Mouse (Mus musculus) spleen, embryonic (tissue): ENCODE results near the gene Ankrd65.
"Not testable (repeated sequence)": the region's sequence is repeated elsewhere in the genome, so short reads cannot be mapped to it uniquely, and the experiment has no call there.

ENCODE experiments used
- CTCF ChIA-PET: fragments of 350-600 bp; sonication (Branson Sonifier 250); formaldehyde crosslinking; loops from one replicate; lab custom pipeline; 2022; lab: Charles Lee

Gene Ankrd65

DNA sequence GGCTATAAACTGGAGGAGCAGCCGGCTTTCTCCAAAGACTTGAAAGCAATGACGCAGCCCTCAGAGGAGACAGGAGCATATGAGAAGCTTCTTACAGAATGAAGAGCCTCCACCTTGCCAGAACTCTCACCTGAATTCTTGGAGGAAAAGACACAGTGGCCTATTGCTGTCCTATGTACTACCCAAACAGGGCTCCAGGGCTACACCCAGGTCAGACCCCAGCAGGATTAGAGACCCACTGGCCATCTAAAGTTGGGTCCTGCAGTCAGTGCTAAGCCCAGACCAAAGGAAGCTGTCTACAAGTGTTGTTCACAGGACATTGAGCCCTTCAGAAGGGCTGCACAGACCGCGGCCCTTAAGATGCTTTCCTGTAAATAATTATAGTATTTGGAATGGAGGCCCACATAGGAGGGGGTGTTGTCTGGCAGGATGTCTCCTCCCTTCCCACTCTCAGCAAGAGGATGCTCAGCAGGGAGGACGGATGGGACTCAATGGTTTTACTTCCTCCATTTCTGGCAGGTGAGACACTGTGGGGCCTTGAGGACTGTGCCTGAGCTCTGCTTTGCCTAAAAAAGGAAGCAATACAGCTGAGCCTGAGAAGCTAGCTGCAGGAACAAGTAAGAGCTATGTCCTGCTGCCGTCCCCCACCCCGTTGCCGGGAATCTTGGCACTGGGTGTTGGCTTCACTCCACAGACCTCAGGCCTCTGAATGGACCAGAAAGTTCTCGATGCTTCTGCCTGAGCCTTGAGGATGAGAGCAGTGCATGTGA, 15.1 kb upstream of the Ankrd65 start:
- CTCF ChIA-PET = interaction anchor here (0.6 kb wide), 2 partner anchors 9 kb away, joined by 3 read pairs; no protein-coding TSS in a partner anchor

DNA sequence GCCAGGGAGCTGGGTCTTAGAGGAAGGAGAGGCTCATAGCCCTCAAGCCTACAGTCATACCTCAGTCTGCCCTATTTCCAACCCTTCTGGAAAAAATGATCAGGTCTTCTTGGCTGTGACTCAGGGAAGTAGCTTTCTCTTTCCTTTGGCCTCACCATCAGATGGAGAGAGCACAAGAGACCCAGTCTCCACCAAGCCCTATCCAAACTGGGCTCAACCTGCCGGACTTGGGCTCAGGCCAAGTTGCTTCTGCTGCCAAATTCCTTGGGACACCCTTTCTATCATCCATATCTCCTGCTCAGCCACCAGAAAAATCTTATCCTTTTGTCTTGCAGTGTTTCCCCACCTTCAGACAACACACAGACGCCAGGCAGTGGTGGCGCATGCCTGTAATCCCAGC, 14.4 kb upstream of the Ankrd65 start:
- CTCF ChIA-PET = interaction anchor here (0.6 kb wide), 1 partner anchor 9 kb away, joined by 3 read pairs; no protein-coding TSS in a partner anchor

DNA sequence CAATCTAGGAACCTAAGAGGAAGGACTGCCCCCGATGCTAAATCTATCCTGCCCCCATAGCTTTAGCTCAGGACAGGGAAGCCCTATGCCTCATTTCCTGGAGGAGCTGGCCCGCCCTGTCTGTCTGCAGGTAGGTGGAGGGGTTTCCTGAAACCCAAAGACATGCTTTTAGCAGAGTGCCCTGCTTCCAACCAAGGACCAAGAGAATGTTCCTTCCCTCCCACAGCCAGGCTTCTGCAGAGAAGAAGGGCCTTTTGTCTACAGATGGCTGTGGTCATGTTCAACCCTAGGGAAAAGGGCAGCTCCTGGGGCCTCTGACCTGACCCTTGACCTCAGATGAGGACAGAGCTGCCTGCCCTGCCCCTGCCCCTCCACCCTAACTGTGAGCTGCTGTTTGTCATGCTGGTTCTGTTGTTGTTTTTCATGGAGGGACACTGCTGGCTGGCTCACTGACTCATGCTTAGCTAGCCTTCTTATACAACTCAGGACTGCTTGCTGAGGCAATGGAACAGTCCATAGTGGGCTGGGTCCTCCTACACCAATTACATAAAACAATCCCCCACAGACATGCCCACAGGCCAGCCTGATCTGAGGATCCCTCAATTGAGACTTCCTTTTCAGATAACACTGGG, 13.4 kb upstream of the Ankrd65 start:
- CTCF ChIA-PET = interaction anchor here (0.6 kb wide), 1 partner anchor 26 kb away, joined by 10 read pairs; the partner anchor contains the start of gene Mrpl20

DNA sequence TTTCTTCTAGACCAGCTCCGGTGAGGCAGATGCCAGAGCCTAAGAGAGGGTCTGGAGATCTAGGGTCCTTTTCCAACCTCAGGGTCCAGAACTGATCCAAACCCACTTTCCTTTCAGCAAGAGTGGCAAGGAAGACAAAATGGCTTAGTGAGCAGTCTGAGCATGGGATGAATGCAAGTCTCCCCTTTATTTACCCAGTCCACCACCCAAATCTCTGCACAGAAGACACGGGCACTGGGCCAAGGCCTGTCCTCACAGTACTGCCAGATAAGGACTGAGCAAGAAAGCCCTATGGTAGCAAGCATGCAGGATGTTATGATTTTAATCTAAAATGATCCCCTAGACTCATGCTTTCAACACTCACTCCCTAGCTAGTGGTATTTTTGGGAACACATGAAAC, 12.4 kb upstream of the Ankrd65 start:
- CTCF ChIA-PET = no interaction called here

DNA sequence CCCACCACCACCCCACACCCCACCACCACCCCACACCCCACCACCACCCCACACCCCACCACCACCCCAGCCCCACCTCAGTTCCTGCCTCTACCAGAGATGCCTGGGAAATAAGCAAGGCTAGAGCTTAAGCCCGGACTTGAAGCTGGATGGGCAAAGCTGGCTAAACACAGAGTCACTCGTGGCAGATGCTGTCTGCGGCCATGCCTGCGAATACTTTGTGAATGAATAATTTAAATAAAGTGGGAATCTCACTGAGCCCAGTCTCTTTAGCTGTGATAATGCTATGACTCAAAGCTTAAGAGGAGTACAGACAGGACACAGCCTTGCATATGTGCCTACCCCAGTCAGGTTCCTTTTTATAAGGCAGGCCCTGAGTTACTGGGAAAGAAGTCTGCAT, 10.7 kb upstream of the Ankrd65 start:
- CTCF ChIA-PET = no interaction called here

DNA sequence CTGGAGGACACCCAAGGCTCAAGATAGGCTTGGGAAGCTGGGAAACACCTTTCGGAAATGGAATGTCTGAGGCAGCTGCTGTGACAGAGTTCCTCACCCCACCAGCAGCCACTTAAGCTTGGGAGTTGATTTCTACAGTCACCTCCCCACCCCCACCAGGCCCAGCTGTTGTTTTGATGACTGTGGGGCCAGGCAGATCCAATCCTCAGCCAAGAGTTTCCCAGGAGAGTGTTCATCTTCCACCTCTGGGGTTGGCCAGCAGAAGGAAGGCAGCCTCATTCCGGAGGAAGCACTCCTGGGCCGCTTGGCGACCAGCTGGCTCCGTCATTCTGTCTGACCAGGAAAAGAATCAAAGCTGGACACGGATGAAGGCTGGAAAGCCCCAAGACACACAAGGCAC, 9.3 kb upstream of the Ankrd65 start:
- CTCF ChIA-PET = no interaction called here

DNA sequence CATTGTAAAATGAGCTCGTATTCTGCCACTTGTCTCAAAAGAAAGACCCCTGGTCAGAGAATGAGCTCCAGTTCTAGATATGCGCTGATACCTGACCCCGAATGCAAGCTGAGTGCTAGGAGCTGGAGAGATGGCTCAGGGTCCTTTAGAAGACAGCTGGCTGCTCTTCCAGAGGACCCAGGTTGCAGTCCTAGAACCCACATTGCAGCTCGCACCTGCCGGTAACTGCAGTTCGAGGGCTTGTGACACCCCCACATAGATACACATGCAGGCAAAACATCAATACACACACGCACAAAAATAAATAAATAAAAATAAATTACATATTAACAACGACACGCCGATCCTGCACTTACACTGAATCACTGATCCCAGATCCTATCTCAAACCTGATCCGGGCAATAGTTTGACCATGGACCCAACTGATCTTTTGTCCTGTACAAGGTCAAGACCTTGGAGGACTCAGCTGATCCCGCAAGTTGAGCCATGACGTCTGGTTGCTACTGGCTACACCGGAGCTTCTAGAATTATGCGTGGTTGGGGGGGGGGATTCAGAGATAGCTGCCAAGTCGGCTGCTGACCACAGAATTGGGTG, 6.7 kb upstream of the Ankrd65 start:
- CTCF ChIA-PET = interaction anchor here (0.6 to 0.7 kb wide), 2 partner anchors 9 to 113 kb away, joined by 3 to 4 read pairs; partner anchors contain the start of gene Vwa1

DNA sequence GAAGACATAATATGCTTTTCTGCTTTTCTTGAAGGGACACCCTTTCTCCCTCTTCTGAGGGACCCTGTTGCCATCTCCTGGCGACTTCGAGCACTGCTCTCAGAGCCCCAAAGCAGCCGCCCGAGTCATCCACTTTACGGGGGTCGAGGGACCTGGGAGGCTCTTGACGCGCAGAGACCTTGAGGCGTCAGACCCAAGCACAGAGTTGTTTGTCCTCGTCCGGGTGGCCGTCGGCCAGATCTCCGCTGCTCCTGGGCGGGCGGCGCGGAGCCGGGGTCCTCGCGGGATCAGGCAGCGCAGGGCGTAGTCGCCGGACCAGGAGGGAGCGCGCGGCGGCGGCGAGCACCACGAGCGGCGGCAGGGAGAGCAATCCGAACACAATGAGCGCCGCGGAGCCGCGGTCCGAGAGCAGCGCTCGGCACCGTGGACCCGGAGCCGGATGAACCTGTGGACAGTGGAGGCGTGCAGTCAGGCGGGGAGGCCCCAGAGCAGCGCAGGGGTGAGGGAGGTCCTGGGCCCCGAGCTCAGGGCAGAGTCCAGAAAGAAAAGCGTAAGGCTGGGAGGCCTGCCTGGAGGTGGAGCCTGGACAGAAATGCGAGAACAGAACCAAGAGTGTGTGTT, 6.0 kb upstream of the Ankrd65 start:
- CTCF ChIA-PET = interaction anchor here (0.6 to 1.1 kb wide), 3 partner anchors 10 to 114 kb away, joined by 3 to 4 read pairs (median 3); partner anchors contain the start of gene Vwa1

DNA sequence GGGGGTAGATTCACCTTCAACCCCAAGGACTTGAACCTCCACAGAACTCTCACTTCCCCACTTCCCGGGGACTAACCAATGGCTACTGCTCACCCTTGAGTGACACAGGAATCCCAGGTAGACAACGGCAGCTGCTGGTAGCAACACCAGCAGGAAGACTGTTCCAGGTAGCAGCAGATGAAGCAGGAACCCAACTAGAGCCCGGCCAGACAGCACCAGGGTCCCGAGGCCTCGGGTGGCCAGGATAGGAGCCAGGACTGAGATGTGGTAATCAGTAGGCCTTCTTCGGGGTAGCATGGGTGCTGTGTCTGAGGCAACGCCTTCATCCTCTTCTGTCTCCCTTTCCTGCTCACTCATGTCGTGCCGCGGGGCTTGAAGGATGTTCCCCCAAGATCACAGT, 5.0 kb upstream of the Ankrd65 start:
- CTCF ChIA-PET = interaction anchor here (0.6 to 1.1 kb wide), 2 partner anchors 62 to 140 kb away, joined by 3 to 9 read pairs; partner anchors contain the start of gene Gm10563

DNA sequence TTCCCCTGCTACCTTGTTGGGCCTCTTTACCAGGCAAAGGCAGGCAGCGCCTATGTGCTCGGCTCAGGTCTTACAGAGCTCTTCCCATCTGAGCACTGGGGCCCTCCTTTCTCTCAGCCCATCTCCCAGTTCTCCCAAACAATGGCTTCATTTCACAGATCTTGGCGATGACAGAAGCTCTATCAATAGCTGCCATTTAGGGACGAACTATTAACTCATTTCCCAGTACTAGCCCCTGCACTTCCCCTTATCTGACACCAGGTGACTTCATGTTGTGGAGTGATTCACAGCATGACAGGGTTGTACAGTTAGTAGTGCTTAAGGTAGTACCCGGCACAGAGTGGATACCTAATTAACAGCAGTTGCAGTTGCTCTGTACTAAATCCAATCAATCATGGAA, 4.4 kb upstream of the Ankrd65 start, which contains the start of gene Tmem88b:
Gene Tmem88b (minus strand): TSS at position 56 of the 400 bp plus-strand sequence.
- CTCF ChIA-PET = interaction anchor here (0.5 kb wide), 1 partner anchor 68 kb away, joined by 4 read pairs; no protein-coding TSS in a partner anchor

DNA sequence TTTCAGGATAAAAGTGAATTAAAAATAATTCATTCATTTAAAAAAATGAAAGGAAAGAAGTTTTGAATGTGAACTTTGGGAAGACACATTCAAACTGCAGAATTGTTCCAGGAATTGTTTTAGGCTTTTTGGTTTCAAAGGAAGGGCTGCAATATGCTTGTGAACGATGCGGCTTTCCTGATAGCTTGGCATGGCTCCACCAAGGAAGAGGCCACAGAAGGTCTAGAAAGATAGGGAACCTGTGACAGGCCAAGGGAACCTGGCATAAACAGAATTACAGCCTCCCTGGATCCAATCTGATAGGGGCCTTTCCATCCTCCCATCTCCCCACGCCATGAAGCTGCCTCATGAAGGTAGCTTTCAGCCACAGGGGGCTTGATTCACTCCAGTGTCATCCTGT, 1.9 kb upstream of the Ankrd65 start:
- CTCF ChIA-PET = no interaction called here

DNA sequence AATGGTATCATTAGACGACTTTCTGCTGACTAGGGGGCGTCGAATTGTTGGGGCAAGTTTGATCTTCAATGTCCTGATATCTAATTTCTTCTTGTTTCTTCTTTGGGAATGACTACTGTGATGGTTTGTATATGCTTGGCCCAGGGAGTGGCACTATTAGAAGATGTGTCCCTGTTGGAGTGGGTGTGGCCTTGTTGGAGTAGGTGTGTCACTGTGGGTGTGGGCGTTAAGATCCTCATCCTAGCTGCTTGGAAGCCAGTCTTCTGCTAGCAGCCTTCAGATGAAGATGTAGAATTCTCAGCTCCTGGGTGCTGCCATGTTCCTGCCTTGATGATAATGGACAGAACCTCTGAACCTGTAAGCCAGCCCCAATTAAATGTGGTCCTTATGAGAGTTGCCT, 1.4 kb upstream of the Ankrd65 start:
- CTCF ChIA-PET = not testable (repeated sequence)

DNA sequence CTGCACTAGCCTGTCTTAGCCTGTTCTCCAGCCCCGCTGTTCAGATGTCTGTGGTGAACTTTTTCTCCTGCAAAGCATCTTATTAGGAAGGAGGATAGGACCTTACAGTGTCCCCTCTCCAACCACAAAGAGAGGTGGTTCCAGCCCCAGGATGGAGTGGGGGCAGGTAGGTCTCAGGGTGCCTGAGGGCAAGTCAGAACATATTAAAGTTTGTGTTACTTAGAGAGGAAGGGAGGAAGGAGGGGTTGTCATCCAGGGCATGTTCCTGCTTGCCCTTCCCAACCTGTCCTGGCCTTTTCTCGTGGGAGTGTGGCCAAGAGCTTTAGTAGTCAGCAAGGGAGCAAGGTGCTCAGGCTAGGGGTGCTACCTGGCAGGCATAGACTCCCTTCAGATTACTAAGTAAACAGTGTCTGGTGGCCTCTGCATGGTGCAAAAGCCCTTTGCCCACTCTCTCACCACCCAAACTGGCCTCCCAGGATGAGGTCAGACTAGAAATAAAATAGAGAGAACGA, 467 bp downstream of the Ankrd65 start:
- CTCF ChIA-PET = no interaction called here

DNA sequence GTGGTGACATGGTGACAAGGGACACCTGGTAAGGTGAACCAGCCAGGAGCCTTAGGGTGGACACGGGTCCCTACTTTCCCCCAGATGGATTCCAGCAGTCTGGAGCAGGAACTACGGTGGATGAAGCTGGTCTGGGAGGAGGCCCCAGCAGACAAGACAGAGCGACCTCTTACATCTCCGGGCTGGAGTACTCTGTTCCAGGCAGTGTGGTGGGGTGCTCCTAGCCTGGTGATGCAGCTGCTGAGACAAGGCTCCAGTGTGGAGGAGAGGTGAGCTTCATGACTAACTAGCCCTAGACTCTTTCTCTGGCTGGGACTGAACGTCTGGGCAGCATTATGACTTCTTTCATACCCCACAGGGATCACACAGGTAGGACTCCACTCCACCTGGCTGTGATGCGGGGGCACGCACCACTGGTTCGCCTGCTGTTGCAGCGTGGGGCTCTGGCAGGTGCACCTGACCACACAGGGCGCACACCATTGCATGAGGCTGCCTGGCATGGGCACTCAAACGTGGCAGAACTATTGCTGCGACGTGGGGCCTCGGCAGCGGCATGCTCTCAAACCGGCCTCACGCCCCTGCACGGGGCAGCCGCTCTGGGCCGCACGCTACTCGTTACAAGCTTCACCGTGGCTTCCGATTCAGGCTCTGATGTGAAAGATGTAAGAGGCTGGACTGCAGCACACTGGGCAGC, 1.1 kb downstream of the Ankrd65 start:
- CTCF ChIA-PET = no interaction called here

DNA sequence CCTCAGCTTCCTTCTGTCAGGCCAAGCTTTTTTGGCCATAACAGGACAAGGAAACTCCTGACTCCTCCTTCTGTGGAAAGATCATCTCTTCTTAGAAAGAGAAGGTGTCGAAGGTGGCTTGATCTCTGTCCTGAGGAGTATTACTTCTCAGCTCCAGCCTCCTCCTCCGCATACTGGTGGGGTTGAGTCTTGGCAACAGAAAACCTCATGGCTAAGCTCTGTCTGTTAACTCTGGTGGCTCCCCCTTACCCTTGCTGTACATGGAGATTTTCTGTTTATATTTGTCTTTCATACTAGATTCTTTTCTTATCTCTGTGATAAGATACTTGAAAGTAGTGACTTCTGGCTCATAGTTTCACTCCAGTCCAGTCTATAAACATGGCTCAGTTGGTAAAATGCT, 3.5 kb downstream of the Ankrd65 start:
- CTCF ChIA-PET = no interaction called here

DNA sequence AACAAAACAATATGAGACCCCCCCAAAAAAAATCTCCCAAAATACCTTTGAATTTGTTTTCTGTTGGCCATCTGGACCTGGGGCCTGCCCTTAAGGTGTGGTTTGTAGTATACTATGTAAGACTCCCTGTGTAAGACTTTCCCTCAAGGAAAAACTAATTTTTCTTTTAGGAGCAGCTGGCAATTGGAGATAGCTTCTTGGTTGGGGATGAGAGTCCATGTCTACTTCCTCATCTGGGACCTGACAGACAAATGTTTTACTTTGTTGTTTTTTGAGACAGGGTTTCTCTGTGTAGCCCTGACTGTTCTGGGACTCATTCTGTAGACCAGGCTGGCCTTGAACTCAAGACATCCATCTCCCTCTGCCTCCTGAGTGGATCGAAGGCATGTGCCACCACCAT, 11.8 kb downstream of the Ankrd65 start:
- CTCF ChIA-PET = interaction anchor here (0.7 kb wide), 1 partner anchor 25 kb away, joined by 10 read pairs; no protein-coding TSS in a partner anchor

DNA sequence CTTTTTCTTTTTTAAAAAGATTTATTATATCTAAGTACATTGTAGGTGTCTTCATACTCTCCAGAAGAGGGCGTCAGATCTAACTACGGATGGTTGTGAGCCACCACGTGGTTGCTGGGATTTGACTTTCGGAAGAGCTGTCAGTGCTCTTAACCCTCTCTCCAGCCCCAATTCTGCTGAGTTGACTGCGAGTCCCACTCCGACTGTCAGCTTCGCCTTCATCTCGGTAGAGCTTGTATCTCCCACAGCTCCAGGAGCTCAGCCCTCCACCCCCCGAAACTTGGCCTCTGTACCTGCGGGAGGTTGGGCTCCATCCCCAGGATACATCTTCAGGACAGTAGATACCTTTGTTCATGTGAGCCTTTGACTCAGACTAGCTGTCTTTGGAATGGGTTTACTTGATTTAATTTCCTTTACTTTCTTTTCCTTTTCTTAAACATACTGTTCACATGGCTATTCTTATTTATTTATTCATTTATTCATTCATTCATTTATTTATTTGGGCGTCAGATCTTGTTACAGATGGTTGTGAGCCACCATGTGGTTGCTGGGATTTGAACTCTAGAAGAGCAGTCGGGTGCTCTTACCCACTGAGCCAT, 12.6 kb downstream of the Ankrd65 start, which contains the start of gene Mrpl20:
Gene Mrpl20 (plus strand): TSS at position 138 of the 599 bp plus-strand sequence.
- CTCF ChIA-PET = interaction anchor here (0.7 kb wide), 1 partner anchor 26 kb away, joined by 10 read pairs; no protein-coding TSS in a partner anchor

DNA sequence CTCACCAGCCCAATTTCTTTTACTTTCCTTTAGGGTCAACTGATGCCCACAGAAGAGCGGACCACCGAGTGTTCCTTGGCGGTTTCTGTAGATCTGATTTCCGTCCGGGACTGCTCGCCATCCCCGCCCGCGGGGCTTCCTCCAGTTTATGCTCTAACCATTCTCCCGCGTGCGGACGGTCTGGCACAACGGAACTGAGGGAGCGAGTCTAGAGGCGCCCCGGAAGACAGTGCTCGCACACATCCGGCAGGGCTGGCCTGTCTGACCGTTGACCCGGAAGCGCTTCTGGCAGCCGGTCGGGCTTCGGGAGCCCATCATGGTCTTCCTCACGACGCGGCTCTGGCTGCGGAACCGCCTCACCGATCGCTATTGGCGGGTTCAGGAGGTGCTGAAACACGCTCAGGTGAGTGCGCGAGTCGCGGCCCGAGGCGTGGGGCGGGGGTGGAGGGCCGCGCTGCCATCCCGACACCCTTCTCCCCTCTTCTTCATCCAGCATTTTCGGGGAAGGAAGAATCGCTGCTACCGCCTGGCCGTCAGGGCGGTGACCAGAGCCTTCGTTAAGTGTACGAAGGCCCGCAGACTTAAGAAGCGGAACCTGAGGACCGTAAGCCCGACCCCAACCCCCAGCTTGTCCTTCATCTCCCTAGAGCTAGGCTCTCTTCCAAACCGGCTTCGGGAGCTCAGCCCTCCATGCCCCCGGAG, 13.3 kb downstream of the Ankrd65 start:
- CTCF ChIA-PET = no interaction called here

DNA sequence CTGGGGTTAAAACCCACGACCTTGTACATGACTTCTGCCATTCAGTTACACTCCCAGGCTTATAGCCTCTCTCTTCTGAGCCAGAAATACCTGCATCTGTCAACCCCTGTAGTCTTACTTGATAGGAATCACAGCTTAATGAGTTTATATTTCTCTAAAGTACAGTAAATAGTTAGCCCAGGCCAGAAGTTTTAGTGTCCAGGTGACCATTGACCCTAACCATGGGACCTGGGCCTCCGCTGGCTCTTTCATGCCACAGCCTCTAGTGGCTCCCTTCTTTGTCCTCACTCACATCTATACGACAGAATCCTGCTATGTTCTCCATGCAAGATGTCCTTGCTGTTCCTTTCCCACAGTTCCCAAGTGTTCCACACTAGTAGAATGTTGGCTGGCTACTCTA, 17.6 kb downstream of the Ankrd65 start:
- CTCF ChIA-PET = no interaction called here
